Mouse (Mus musculus): ENCODE data around the gene Zp1. TPM values are rescaled to one million over a fixed set of nuclear protein-coding genes. Genes with fewer than 3 reads are reported as not detected.

Gene Zp1
- total and polyA plus RNA-seq, 2 experiments from 2014 or later: 0.19 TPM; not detected in 1

- H3K9ac ChIP-seq (replicated peaks; ENCODE audit: low read depth, low read length): no peak overlapping the region
- TF ChIP-seq CTCF (IDR thresholded peaks at IDR 0.05; ENCODE audit: low read depth): no peak
- TF ChIP-seq EP300 (IDR thresholded peaks at IDR 0.05; ENCODE audit: low read depth): peak; percentile 85
- 17% methylated on average over 6 of the region's 6 CpGs for WGBS
- H3K27ac ChIP-seq (ENCODE audit: low read depth): peak overlapping the region; percentile 94
- H3K4me3 ChIP-seq (ENCODE audit: low read depth, low read length): no peak overlapping the region
- no peak overlapping the region for H3K4me2 ChIP-seq (ENCODE audit: low read depth, low read length)
- H3K36me3 ChIP-seq (replicated peaks; ENCODE audit: control insufficient read depth, insufficient read depth, low read length): peaks cover 30% of the 10 kb centered on the region
- DNase-seq (ENCODE audit: low spot score): peak; percentile 71
- no peaks in the 10 kb centered on the region for H3K27me3 ChIP-seq (ENCODE audit: control insufficient read depth, insufficient read depth, low read length)
- H3K9me3 ChIP-seq (replicated peaks; ENCODE audit: control insufficient read depth, low read length): no peaks in the 10 kb centered on the region
- peaks cover 40% of the 10 kb centered on the region for H3K4me1 ChIP-seq (ENCODE audit: control insufficient read depth, insufficient read depth)
- ATAC-seq (ENCODE audit: insufficient read depth, low read depth): peak; percentile 65
These were observed 11.2 kb downstream of the Zp1 start for GRCm38 (mm10) chr19:10909087-10909721.

- DNase-seq (ENCODE audit: low spot score) (peak; percentile 70), ATAC-seq (ENCODE audit: insufficient read depth, low read depth) (no peak)
- no peaks in the 10 kb centered on the region for H3K27me3 ChIP-seq (ENCODE audit: control insufficient read depth, insufficient read depth, low read length)
- no peak overlapping the region for H3K4me3 ChIP-seq (ENCODE audit: low read depth, low read length)
- H3K4me1 ChIP-seq (ENCODE audit: control insufficient read depth, insufficient read depth): peaks cover 35% of the 10 kb centered on the region; the same call in 1 of the 2 replicates
- H3K9ac ChIP-seq (replicated peaks; ENCODE audit: low read depth, low read length): no peak overlapping the region
- H3K27ac ChIP-seq (ENCODE audit: low read depth): peak overlapping the region; percentile 94
- H3K9me3 ChIP-seq (replicated peaks; ENCODE audit: control insufficient read depth, low read length): no peaks in the 10 kb centered on the region
- peaks cover 43% of the 10 kb centered on the region for H3K36me3 ChIP-seq (replicated peaks; ENCODE audit: control insufficient read depth, insufficient read depth, low read length)
- WGBS: 36% methylated on average over 3 of the region's 3 CpGs
- H3K4me2 ChIP-seq (ENCODE audit: low read depth, low read length): no peak overlapping the region
- TF ChIP-seq EP300 (IDR thresholded peaks at IDR 0.05; ENCODE audit: low read depth): no peak
- peak; percentile 86 for TF ChIP-seq CTCF (IDR thresholded peaks at IDR 0.05; ENCODE audit: low read depth)
These were observed 12.5 kb downstream of the Zp1 start for GRCm38 (mm10) chr19:10907891-10908290.

GRCm38 (mm10) chr19:10905728-10906000 lies 14.8 kb downstream of the Zp1 start:
- H3K9ac ChIP-seq (replicated peaks; ENCODE audit: low read depth, low read length): no peak overlapping the region
- no peaks in the 10 kb centered on the region for H3K9me3 ChIP-seq (replicated peaks; ENCODE audit: control insufficient read depth, low read length)
- H3K4me1 ChIP-seq (ENCODE audit: control insufficient read depth, insufficient read depth): peaks cover 27% of the 10 kb centered on the region; the same call in 1 of the 2 replicates
- peaks cover 65% of the 10 kb centered on the region for H3K36me3 ChIP-seq (replicated peaks; ENCODE audit: control insufficient read depth, insufficient read depth, low read length)
- H3K4me3 ChIP-seq (ENCODE audit: low read depth, low read length): no peak overlapping the region
- ATAC-seq (ENCODE audit: insufficient read depth, low read depth) (no peak; the same call in 1 of the 2 replicates), DNase-seq (ENCODE audit: low spot score) (no peak)
- no peak for TF ChIP-seq CTCF (IDR thresholded peaks at IDR 0.05; ENCODE audit: low read depth)
- no peak for TF ChIP-seq EP300 (IDR thresholded peaks at IDR 0.05; ENCODE audit: low read depth)
- H3K27me3 ChIP-seq (ENCODE audit: control insufficient read depth, insufficient read depth, low read length): no peaks in the 10 kb centered on the region
- peak overlapping the region; percentile 88 for H3K27ac ChIP-seq (ENCODE audit: low read depth)
- 27% methylated on average over 5 of the region's 5 CpGs for WGBS
- H3K4me2 ChIP-seq (ENCODE audit: low read depth, low read length): no peak overlapping the region

DNA sequence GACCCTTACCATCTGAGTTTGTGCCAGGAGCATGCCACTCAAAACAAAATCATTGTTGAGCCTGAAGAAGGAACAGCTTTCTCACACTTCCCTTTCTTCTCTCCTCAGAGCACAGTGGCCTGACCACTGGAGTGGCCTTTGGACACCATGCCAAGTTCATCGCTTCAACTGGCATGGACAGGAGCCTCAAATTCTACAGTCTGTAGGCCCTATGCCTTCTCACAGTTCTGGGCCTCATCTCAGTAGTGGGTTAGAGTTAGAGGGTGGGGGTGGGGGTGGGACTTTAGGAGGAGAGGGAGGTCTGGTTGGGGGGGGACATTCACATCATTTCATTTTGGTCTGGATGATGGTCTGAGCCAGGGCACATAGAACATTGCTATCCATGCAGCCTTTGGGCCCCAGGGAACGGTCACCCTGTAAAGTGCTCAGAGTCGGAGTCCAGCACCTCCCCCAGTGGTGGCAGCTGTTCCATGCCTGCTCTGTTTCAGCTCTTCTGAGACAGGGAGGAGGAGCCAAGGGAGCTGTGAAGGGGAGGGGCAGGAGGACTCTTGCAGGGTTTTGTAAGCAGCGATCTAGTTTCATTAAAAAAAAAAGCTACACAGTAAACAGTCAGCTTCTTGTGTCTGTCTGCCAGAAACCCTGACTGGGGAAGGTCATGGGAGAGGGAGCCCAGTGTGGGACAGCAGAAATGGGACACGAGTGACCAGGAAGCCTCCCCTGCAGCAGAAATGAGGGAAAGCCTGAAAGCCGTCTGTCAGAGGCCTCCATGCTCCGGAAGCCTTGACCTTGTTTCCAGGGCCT lies 15.3 kb downstream of the Zp1 start:
- Histone ChIP-seq H3K27ac (ENCODE audit: low read depth) (peak overlapping the region; percentile 88), H3K4me1 (ENCODE audit: control insufficient read depth, insufficient read depth) (peaks cover 27% of the 10 kb centered on the region), H3K4me2 (ENCODE audit: low read depth, low read length) (no peak overlapping the region), H3K9me3 (replicated peaks; ENCODE audit: control insufficient read depth, low read length) (no peaks in the 10 kb centered on the region), H3K36me3 (replicated peaks; ENCODE audit: control insufficient read depth, insufficient read depth, low read length) (peaks cover 71% of the 10 kb centered on the region), H3K27me3 (ENCODE audit: control insufficient read depth, insufficient read depth, low read length) (no peaks in the 10 kb centered on the region), H3K4me3 (ENCODE audit: low read depth, low read length) (no peak overlapping the region), H3K9ac (replicated peaks; ENCODE audit: low read depth, low read length) (no peak overlapping the region)
- 12% methylated on average over 7 of the region's 7 CpGs for WGBS
- TF ChIP-seq CTCF (IDR thresholded peaks at IDR 0.05; ENCODE audit: low read depth) (no peak), EP300 (IDR thresholded peaks at IDR 0.05; ENCODE audit: low read depth) (peak; percentile 2; the same call in 1 of the 2 replicates)
- ATAC-seq (ENCODE audit: insufficient read depth, low read depth): peak; percentile 60
- peak; percentile 70 for DNase-seq (ENCODE audit: low spot score)

DNA sequence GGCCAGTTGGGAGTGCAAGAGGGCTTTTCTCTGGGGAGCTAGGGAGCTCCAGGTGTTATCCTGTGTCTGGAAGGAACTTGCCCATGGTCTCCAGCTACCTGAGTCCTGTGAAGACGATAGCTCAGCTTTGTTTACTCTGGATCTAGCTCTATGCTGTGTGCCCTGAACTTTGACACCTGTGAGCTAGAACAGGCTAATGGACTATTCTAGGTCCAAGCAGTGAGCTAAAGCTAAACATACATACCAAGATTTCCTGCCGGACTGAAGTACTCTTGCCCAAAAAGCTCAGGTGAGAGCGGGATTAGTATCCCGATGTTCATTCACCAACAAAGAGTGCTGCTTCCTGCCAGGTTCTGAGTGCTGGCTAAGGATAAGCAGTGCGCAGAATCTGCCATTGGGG lies 15.9 kb downstream of the Zp1 start:
- H3K4me2 ChIP-seq (ENCODE audit: low read depth, low read length): no peak overlapping the region
- no peak for DNase-seq (ENCODE audit: low spot score)
- H3K9ac ChIP-seq (replicated peaks; ENCODE audit: low read depth, low read length): no peak overlapping the region
- ATAC-seq (ENCODE audit: insufficient read depth, low read depth): no peak
- 70% methylated on average over 5 of the region's 5 CpGs for WGBS
- no peaks in the 10 kb centered on the region for H3K9me3 ChIP-seq (replicated peaks; ENCODE audit: control insufficient read depth, low read length)
- H3K4me1 ChIP-seq (ENCODE audit: control insufficient read depth, insufficient read depth): peaks cover 31% of the 10 kb centered on the region
- H3K27ac ChIP-seq (ENCODE audit: low read depth): peak overlapping the region; percentile 88
- H3K27me3 ChIP-seq (ENCODE audit: control insufficient read depth, insufficient read depth, low read length): no peaks in the 10 kb centered on the region
- H3K4me3 ChIP-seq (ENCODE audit: low read depth, low read length): no peak overlapping the region
- peaks cover 77% of the 10 kb centered on the region for H3K36me3 ChIP-seq (replicated peaks; ENCODE audit: control insufficient read depth, insufficient read depth, low read length)
- no peak for TF ChIP-seq CTCF (IDR thresholded peaks at IDR 0.05; ENCODE audit: low read depth)
- no peak for TF ChIP-seq EP300 (IDR thresholded peaks at IDR 0.05; ENCODE audit: low read depth)

Measured in heart, postnatal 0 days (tissue).